Mouse (Mus musculus) skeletal muscle tissue, adult 2 months (tissue): ENCODE results near the gene Pam16.
A peak's percentile ranks its signal among the peaks of the same experiment; 100 is the strongest.

Source experiments
- DNase-seq: peaks from one replicate; pipeline ENCODE4 v3.0.0-alpha.2; 2012; ENCODE audit warnings: low read depth, low spot score

The Pam16 gene

DNA sequence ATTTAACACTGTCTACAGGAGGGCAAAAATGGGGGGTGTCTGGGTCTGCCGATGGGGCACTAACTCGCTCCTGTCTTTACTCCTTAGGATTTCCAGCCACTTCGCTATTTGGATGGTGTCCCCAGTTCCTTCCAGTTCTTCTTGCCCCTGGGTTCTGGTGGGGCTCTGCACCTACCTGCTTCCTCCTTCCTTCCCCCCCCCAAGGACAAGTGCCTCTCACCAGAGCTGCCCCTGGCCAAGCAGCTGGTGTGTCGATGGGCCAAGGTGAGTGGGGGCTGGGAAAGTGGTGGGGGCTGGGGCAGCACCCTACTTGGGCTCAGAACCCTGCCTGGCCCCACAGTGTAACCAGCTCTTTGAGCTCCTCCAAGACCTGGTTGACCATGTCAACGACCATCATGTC lies 13.6 kb downstream of the Pam16 start:
- DNase-seq = no peak

DNA sequence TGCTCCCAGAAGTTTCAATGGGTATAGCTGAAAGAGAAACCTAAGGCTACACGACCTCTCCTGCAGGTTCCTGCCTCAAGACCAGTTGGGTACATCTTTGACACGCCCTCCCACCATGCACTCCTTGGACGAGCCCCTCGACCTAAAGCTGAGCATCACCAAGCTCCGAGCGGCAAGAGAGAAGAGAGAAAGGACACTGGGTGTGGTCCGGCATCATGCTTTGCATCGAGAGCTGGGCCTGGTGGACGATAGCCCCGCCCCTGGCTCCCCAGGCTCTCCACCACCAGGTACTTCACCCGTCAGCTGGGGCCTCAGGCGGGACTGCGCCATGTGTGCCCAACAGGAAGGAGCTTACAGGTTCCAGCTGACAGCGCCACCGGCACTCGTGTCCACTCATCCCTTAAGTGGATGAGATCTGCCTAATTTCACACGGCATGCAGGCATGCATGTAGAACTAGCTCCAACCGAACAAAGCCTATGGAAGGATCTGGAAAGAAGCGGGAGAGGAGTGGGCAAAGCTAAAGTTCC lies 16.2 kb downstream of the Pam16 start:
- DNase-seq = no peak

DNA sequence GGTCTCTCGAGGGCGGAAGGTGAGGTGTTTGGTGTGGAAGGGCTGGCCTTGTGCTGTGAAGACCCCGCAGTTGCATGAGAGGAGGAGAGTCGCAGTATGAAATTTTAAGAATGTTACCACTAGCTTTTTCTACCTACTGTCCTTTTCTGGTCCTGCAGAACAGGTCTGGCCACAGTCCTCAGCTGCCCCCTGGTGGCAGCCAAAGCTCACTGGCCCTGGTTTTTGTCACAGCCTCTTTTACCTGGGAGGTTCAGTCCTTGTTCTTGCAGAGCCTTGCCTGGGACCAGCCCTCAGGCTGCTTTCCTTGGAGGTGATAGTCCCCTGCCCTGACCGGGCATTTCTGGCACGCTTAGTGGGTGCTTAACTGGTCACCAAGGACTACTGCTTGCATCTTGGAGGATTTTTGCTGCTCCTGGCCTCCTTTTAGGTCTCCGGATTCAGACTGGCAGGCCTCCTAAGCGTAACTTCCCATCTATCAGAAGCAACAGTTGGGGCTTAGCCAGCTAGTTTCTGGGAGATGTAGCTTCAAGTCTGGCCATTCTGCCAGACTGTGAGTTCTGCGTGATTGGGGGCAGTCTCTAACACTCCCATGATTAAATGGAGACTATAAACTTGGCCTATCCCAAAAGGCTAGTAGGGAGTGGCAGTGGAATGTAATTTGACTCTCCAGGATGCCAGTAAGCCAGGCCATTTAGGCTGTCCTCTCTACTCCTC lies 16.8 kb downstream of the Pam16 start:
- DNase-seq = peak; percentile 74

GRCm38 (mm10) chr16:4606431-4607084 lies 18.2 kb downstream of the Pam16 start:
- DNase-seq = peak; percentile 52

DNA sequence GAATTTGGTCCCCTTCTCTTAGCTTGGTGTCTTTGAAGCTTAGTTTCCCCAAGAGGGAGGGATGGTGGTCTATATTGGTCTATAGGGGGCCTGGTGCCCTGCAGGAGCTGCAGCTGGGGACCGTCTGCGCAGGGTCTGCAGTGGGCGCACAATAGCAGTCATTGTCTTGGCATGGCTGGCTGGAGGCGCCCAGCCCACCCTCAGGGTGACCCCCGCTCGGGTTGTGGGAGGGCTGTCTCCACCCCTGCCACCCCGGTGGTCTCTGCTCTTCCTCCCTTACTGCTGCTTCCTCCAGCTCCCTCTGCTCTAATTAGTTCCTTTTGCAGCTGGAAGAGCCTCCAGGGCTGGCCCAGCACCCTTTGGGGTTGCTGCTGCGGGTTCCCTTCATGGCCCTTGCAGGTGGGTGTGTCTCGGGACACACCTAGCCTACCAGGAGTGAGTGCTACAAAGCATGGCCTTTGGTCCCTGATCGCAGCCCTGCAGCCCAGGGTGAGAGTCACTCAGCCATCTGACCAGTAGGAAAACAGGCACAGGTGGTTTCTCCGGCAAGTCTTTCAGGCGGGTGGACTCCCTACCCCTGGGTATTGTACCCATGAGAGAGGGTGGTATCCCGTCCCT lies 19.2 kb downstream of the Pam16 start:
- no peak for DNase-seq

- no peak for DNase-seq
These were observed 20.4 kb downstream of the Pam16 start for GRCm38 (mm10) chr16:4604293-4604837.

DNA sequence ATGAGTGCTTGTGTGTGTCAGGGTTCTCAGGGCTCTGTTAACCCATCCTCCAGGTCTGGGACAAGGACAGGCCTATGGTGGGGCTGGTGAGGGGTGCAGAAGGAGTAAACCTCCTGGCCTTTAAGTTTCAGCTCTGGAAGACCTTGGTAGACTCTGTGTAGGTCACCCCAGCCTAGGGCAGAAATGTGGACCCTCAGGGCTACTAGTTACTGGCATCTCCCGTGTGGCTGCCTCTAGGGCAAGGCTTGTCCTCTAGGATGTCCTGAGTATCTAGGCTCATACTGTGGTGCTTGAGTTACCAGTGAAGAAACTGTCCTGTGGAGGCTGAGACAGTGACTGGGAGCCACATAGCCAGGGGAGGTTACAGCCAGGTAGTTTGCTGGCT lies 21.3 kb downstream of the Pam16 start:
- DNase-seq = no peak

- DNase-seq = no peak
These were observed 21.9 kb downstream of the Pam16 start for GRCm38 (mm10) chr16:4602766-4603452.

DNA sequence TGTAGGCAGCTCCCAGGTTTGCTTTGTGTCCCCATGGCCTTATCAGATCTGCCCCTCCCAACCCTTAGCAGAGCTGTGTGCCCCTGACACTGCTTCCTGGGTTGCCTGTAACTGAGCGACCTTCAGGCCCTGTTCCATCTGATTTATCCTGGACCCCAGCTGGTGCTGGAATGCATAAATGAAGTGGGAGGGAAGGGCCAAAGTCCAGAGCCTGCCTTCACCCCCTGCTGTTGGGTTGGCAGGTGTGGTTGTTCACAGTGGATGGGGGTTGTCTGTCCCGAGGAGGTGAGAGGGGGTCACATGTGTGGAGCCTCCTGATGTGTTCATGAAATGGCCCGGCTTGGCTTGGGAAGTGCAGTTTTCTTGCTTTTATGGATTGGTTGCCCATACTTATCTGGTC lies 22.6 kb downstream of the Pam16 start:
- no peak for DNase-seq

GRCm38 (mm10) chr16:4600701-4601310 lies 24.0 kb downstream of the Pam16 start:
- no peak for DNase-seq

DNA sequence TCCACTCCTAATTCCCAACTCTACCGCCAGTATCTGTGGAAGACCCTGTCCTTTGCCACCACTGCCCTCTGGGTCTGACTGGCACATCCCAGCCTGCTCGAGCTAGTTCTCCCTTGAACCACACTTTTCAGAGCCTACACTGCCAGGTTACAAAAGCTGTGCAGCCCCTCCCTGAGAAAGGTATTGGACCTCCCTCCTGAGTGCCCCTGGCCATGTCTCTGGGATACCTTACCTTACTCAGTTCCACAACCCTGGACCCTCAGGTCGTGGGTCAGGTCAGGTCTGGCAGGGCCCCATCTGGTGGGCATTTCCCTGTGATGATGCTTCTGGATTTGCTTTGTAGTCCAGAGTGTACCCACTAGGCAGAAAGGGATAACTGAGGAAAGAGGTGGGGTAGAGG lies 25.2 kb downstream of the Pam16 start:
- no peak for DNase-seq

DNA sequence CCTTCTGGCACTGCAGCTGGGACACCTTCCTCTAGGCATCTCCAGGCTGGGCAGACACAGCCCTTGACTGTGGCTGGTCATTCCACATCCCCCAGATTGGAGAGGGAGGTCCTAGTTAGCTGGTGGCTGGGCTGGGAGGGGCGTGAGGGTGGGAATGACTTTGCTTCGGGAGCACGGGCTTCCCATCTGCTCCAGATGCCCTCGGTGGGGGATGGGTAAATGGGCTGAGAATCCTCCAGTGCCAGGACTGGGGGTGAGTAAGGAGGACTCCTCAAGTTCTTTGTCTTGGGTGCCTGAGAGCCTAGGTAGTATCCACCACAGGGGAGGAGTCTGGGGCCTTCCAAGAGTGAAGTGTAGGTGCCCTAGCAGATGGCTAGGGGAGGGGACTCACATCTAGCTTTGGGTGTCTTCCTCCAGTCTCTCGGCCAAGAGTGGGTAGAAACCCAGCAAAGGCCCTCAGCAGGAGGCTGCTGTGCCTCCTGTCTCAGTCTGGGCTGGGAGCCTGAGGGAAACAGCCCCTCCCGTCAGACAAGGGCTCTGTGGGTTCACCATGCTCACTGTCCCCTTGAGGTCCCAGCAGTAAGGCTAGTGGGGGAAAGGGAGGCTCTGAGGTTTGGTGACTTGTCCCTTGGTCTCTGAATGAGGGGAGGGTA lies 25.8 kb downstream of the Pam16 start:
- no peak for DNase-seq

- DNase-seq = no peak
These were observed 26.7 kb downstream of the Pam16 start for GRCm38 (mm10) chr16:4598041-4598440.

GRCm38 (mm10) chr16:4597296-4597695 lies 27.5 kb downstream of the Pam16 start:
- no peak for DNase-seq

DNA sequence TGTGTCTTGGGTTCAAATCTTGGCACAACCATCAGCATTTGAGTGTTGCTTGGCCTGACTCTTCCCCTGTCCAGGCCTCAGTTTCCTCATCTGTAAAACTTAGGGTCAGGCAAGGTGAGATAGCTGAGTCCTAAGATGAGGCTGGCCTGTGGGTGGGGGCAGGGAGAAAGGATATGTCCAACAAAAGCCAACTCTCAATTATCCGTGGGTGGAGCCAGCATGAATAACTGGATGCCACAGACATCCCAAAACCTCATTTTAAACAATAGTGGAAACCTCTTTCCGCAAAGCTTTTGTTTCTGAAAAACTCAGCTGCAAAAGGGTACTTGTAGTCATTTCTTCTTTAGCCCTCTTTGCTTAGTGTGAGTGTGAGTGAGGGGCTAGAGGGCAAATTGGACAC lies 28.0 kb downstream of the Pam16 start:
- no peak for DNase-seq

GRCm38 (mm10) chr16:4596141-4596728 lies 28.6 kb downstream of the Pam16 start:
- DNase-seq = no peak

GRCm38 (mm10) chr16:4595527-4595963 lies 29.2 kb downstream of the Pam16 start:
- DNase-seq = no peak

- DNase-seq = no peak
These were observed 29.8 kb downstream of the Pam16 start for GRCm38 (mm10) chr16:4594814-4595526.

GRCm38 (mm10) chr16:4593971-4594813 lies 30.6 kb downstream of the Pam16 start, which contains the start of gene Glis2:
Glis2 (plus strand) TSS chr16:4594713.
- DNase-seq = peak; percentile 53
